Mouse (Mus musculus) cerebellum, adult 2 months (tissue): ENCODE data around the gene Pla2g4e.

Experiments
- CTCF ChIP-seq: fragments of 200-500 bp; IDR thresholded peaks from 2 replicates; pipeline ENCODE4 v1.5.1; 2011; ENCODE audit warnings: low read depth, mild to moderate bottlenecking, control low read depth, low read length, moderate library complexity, borderline replicate concordance; ENCODE audit not compliant: insufficient read depth
- POLR2A ChIP-seq: fragments of 200-500 bp; IDR thresholded peaks from 2 replicates; pipeline ENCODE4 v1.6.1; 2011; ENCODE audit warnings: low read length, control low read depth, borderline replicate concordance; ENCODE audit not compliant: insufficient read depth

GRCm38 (mm10) chr2:120131881-120132280 lies 113.3 kb downstream of the Pla2g4e start:
- TF ChIP-seq CTCF, result no peak
- no peak for TF ChIP-seq POLR2A
